Mouse (Mus musculus): ENCODE measurements around the gene Rnase9.

- TF ChIP-seq TAL1 (IDR thresholded peaks at IDR 0.05; ENCODE audit: low read length) (no peak), GATA1 (IDR thresholded peaks at IDR 0.05; ENCODE audit: low read length) (no peak)
These were observed 19.1 kb upstream of the Rnase9 start for GRCm38 (mm10) chr14:51060761-51061160.
